Mouse (Mus musculus) layer of hippocampus, adult 9-11 months (tissue): ENCODE data around the gene Ttc13.

Experiments
- DNase-seq: peaks from one replicate; pipeline ENCODE4 v3.0.0; 2022

The Ttc13 gene

GRCm38 (mm10) chr8:124721862-124722515 lies at the start of gene Ttc13, which contains the start of gene Arv1:
Ttc13 (minus strand) TSS chr8:124721983.
Arv1 (plus strand) TSS chr8:124722139.
- peak; percentile 98 for DNase-seq

GRCm38 (mm10) chr8:124763061-124763460 lies 41.3 kb upstream of the Ttc13 start:
- no peak for DNase-seq

- DNase-seq, result no peak
Measured at GRCm38 (mm10) chr8:124758544-124758943, 36.8 kb upstream of the Ttc13 start.

- DNase-seq, result no peak
Measured at GRCm38 (mm10) chr8:124756601-124757000, 34.8 kb upstream of the Ttc13 start.

GRCm38 (mm10) chr8:124756153-124756552 lies 34.4 kb upstream of the Ttc13 start:
- no peak for DNase-seq

GRCm38 (mm10) chr8:124755481-124755880 lies 33.7 kb upstream of the Ttc13 start:
- DNase-seq, result no peak

GRCm38 (mm10) chr8:124754792-124755190 lies 33.0 kb upstream of the Ttc13 start:
- no peak for DNase-seq

- DNase-seq, result peak; percentile 67
Measured at GRCm38 (mm10) chr8:124754101-124754791, 32.5 kb upstream of the Ttc13 start.

- DNase-seq, result no peak
Measured at GRCm38 (mm10) chr8:124752325-124752862, 30.6 kb upstream of the Ttc13 start.

GRCm38 (mm10) chr8:124751709-124752173 lies 30.0 kb upstream of the Ttc13 start, which contains the start of gene Fam89a:
Fam89a (minus strand) TSS chr8:124751832.
- DNase-seq, result no peak

GRCm38 (mm10) chr8:124751191-124751590 lies 29.4 kb upstream of the Ttc13 start:
- DNase-seq, result no peak

GRCm38 (mm10) chr8:124746661-124747060 lies 24.9 kb upstream of the Ttc13 start:
- no peak for DNase-seq

- no peak for DNase-seq
Measured at GRCm38 (mm10) chr8:124739268-124739667, 17.5 kb upstream of the Ttc13 start.

- DNase-seq, result no peak
Measured at GRCm38 (mm10) chr8:124735371-124735911, 13.7 kb upstream of the Ttc13 start.

GRCm38 (mm10) chr8:124732828-124733227 lies 11.0 kb upstream of the Ttc13 start:
- DNase-seq, result no peak

GRCm38 (mm10) chr8:124724301-124724700 lies 2.5 kb upstream of the Ttc13 start:
- DNase-seq, result no peak

GRCm38 (mm10) chr8:124720938-124721861 lies 583 bp downstream of the Ttc13 start:
- DNase-seq, result no peak

GRCm38 (mm10) chr8:124720133-124720532 lies 1.6 kb downstream of the Ttc13 start:
- DNase-seq, result no peak

- DNase-seq, result no peak
Measured at GRCm38 (mm10) chr8:124715736-124716135, 6.0 kb downstream of the Ttc13 start.

- no peak for DNase-seq
Measured at GRCm38 (mm10) chr8:124713207-124713606, 8.6 kb downstream of the Ttc13 start.

- no peak for DNase-seq
Measured at GRCm38 (mm10) chr8:124705823-124706222, 16.0 kb downstream of the Ttc13 start.

- DNase-seq, result peak; percentile 38
Measured at GRCm38 (mm10) chr8:124704376-124704775, 17.4 kb downstream of the Ttc13 start.

- DNase-seq, result no peak
Measured at GRCm38 (mm10) chr8:124703526-124703925, 18.3 kb downstream of the Ttc13 start.
